Mouse (Mus musculus) small intestine, adult 2 months (tissue): Measurements from ENCODE around the gene Acvr1. TPM values are rescaled to one million over a fixed set of nuclear protein-coding genes. Genes with fewer than 3 reads are reported as not detected.

Source experiments
- H3K27ac ChIP-seq: fragments of 200-500 bp; 2 replicates; pipeline ENCODE4 v1.5.1; 2012; ENCODE audit warnings: low read depth, low read length, control low read depth, inconsistent platforms; ENCODE audit not compliant: insufficient read depth
- H3K27me3 ChIP-seq: fragments of 200-500 bp; 2 replicates; pipeline ENCODE4 v1.6.1; 2012; ENCODE audit warnings: mild to moderate bottlenecking, moderate library complexity, low read length, inconsistent platforms; ENCODE audit not compliant: control insufficient read depth, insufficient read depth
- H3K36me3 ChIP-seq: fragments of 200-500 bp; 2 replicates; pipeline ENCODE4 v1.6.1; 2012; ENCODE audit warnings: mild to moderate bottlenecking, low read length, control low read depth, inconsistent platforms; ENCODE audit not compliant: control insufficient read depth, insufficient read depth
- H3K4me1 ChIP-seq: fragments of 200-500 bp; 2 replicates; pipeline ENCODE4 v1.6.1; 2012; ENCODE audit warnings: low read length, inconsistent platforms, mixed read lengths; ENCODE audit not compliant: control insufficient read depth, insufficient read depth, insufficient read length
- H3K4me3 ChIP-seq: fragments of 200-500 bp; 2 replicates; pipeline ENCODE4 v1.5.1; 2012; ENCODE audit warnings: low read depth, mild to moderate bottlenecking, control low read depth, inconsistent platforms, low read length, moderate library complexity
- CTCF ChIP-seq: fragments of 200-500 bp; IDR thresholded peaks from 2 replicates; pipeline ENCODE4 v1.5.1; 2012; ENCODE audit warnings: low read depth, mild to moderate bottlenecking, control low read depth, inconsistent platforms, low read length, moderate library complexity, mixed read lengths; ENCODE audit not compliant: insufficient replicate concordance, insufficient read length; ENCODE audit errors: extremely low read depth
- POLR2A ChIP-seq: fragments of 200-500 bp; IDR thresholded peaks from 2 replicates; pipeline ENCODE4 v1.6.1; 2012; ENCODE audit warnings: low read depth, mild to moderate bottlenecking, control low read depth, inconsistent platforms, low read length, moderate library complexity
- WGBS: fragments of 180-500 bp; shearing (Covaris S2); methylation state at CpG from one replicate; pipeline ENCODE4 v1.1.7; 2018; 5-methylcytosine and 5-hydroxymethylcytosine counted together
- polyA plus RNA-seq: library from polyadenylated mRNA; depleted of rRNA; stranded (reverse); fragments of >200 nt; gene quantifications from 2 replicates; pipeline ENCODE4 v1.2.3, GENCODE M21; 2012

The Acvr1 gene
- polyA plus RNA-seq, 1 experiment, result 3.1 TPM

- Histone ChIP-seq H3K27me3 (no peaks in the 10 kb centered on the region), H3K4me1 (peaks cover 2% of the 10 kb centered on the region; the same call in 1 of the 2 replicates), H3K27ac (no peak overlapping the region), H3K36me3 (no peaks in the 10 kb centered on the region), H3K4me3 (no peak overlapping the region)
- no peak for TF ChIP-seq POLR2A
- TF ChIP-seq CTCF, result no peak
- WGBS, result 87% methylated on average over 12 of the region's 12 CpGs
Observed at GRCm38 (mm10) chr2:58523097-58523496, 43.9 kb downstream of the Acvr1 start.

- peaks cover 2% of the 10 kb centered on the region; the same call in 1 of the 2 replicates for H3K4me1 ChIP-seq
- no peaks in the 10 kb centered on the region for H3K36me3 ChIP-seq
- H3K4me3 ChIP-seq, result no peak overlapping the region
- H3K27ac ChIP-seq, result no peak overlapping the region
- H3K27me3 ChIP-seq, result no peaks in the 10 kb centered on the region
- no peak for TF ChIP-seq CTCF
- TF ChIP-seq POLR2A, result no peak
- WGBS, result 91% methylated on average over 6 of the region's 6 CpGs
Observed at GRCm38 (mm10) chr2:58521621-58522020, 45.3 kb downstream of the Acvr1 start.

- WGBS, result 59% methylated on average over 9 of the region's 9 CpGs
- Histone ChIP-seq H3K4me1 (peaks cover 2% of the 10 kb centered on the region; the same call in 1 of the 2 replicates), H3K4me3 (no peak overlapping the region), H3K27me3 (no peaks in the 10 kb centered on the region), H3K27ac (no peak overlapping the region), H3K36me3 (no peaks in the 10 kb centered on the region)
- no peak for TF ChIP-seq CTCF
- no peak for TF ChIP-seq POLR2A
Observed at GRCm38 (mm10) chr2:58520727-58521126, 46.2 kb downstream of the Acvr1 start.

DNA sequence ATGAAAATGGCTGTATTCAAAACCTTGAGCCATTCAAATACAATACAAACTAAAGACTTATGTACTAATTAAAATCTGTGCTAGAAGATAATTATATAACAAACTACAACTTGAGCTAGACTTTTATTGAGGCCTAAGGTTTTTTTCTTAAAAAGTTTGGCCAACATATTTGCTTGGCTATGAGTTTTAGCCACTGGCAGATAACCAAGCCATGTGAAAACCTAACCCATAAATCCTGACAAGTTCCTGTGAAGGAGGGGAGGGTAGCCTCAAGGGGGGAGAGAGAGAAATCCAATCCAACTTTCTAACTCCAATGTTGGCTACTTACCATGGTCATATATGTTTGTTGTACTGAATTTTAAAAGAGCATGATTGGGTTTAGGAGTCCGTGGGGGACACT, 48.4 kb downstream of the Acvr1 start:
- 83% methylated on average over 1 of the region's 1 CpGs for WGBS
- Histone ChIP-seq H3K4me3 (no peak overlapping the region), H3K27me3 (no peaks in the 10 kb centered on the region), H3K27ac (no peak overlapping the region), H3K36me3 (no peaks in the 10 kb centered on the region), H3K4me1 (peaks cover 2% of the 10 kb centered on the region; the same call in 1 of the 2 replicates)
- TF ChIP-seq CTCF, result no peak
- no peak for TF ChIP-seq POLR2A

DNA sequence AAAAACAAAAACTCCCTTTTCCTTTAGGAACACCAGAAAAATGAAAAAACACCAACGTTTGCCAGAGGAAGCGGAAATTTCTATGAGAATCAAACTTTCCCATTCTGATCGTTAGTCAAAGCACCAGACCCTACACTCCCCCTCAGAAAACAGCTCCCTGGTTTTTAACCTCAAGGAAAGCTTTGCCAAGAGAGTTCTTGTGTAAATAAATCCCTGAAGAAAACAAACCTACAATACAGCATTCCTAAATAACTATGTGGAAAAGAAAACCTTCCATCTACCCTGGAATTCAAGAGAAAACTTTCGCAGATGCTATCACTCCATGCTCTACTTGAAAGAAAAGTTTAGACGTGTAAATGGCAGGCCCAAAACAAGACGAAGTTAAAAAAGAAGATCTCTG, 50.0 kb downstream of the Acvr1 start:
- H3K27me3 ChIP-seq, result no peaks in the 10 kb centered on the region
- H3K27ac ChIP-seq, result no peak overlapping the region
- peaks cover 4% of the 10 kb centered on the region for H3K4me1 ChIP-seq
- 69% methylated on average over 6 of the region's 6 CpGs for WGBS
- H3K36me3 ChIP-seq, result no peaks in the 10 kb centered on the region
- TF ChIP-seq POLR2A (no peak), CTCF (no peak)
- no peak overlapping the region for H3K4me3 ChIP-seq

- peaks cover 3% of the 10 kb centered on the region; the same call in 1 of the 2 replicates for H3K4me1 ChIP-seq
- no peak overlapping the region for H3K4me3 ChIP-seq
- TF ChIP-seq POLR2A, result no peak
- no peak for TF ChIP-seq CTCF
- no peaks in the 10 kb centered on the region for H3K27me3 ChIP-seq
- 74% methylated on average over 15 of the region's 15 CpGs for WGBS
- H3K27ac ChIP-seq, result no peak overlapping the region
- no peaks in the 10 kb centered on the region for H3K36me3 ChIP-seq
Observed at GRCm38 (mm10) chr2:58516000-58516399, 51.0 kb downstream of the Acvr1 start.

DNA sequence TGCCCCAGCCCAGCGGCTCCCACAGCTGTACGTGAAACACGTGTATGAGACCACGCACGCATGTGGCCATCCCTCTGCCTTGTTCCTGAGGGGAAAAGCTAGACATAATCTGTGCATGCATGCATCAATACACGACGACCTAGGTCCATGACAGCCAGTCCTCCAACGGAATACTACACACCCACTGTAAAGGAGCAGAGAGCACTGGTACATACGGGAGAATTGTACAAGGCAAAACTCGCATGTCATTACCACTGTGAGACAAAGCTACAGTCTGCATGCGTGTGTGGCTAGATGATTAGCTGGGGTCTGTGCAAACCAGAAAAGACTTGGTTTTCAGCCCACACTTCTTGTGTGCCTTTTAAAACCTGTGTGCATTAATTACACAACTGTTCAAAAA, 52.5 kb downstream of the Acvr1 start:
- H3K27me3 ChIP-seq, result no peaks in the 10 kb centered on the region
- no peak for TF ChIP-seq CTCF
- TF ChIP-seq POLR2A, result no peak
- no peak overlapping the region for H3K27ac ChIP-seq
- H3K4me3 ChIP-seq, result no peak overlapping the region
- H3K36me3 ChIP-seq, result no peaks in the 10 kb centered on the region
- H3K4me1 ChIP-seq, result peaks cover 3% of the 10 kb centered on the region; the same call in 1 of the 2 replicates
- 97% methylated on average over 11 of the region's 11 CpGs for WGBS

- Histone ChIP-seq H3K27ac (no peak overlapping the region), H3K4me3 (no peak overlapping the region), H3K4me1 (peaks cover 3% of the 10 kb centered on the region; the same call in 1 of the 2 replicates), H3K36me3 (no peaks in the 10 kb centered on the region), H3K27me3 (no peaks in the 10 kb centered on the region)
- TF ChIP-seq POLR2A, result no peak
- TF ChIP-seq CTCF, result no peak
- 54% methylated on average over 3 of the region's 3 CpGs for WGBS
Observed at GRCm38 (mm10) chr2:58513212-58513611, 53.7 kb downstream of the Acvr1 start.
